Mouse (Mus musculus): ENCODE data around the gene Sufu.
A peak's percentile ranks its signal among the peaks of the same experiment; 100 is the strongest.

- TF ChIP-seq POLR2A (IDR thresholded peaks at IDR 0.05; ENCODE audit: insufficient read depth, low read depth, low read length): no peak
- TF ChIP-seq CTCF (IDR thresholded peaks at IDR 0.05): no peak
- peak; percentile 49; the same call in 1 of the 2 replicates for TF ChIP-seq EP300 (IDR thresholded peaks at IDR 0.05; ENCODE audit: insufficient read depth, low read depth, low read length)
These were observed 114.6 kb downstream of the Sufu start for GRCm38 (mm10) chr19:46511263-46511662.

Measured in heart, adult 2 months (tissue).